Mouse (Mus musculus): ENCODE data around the gene Prrt1. TPM values are rescaled to one million over a fixed set of nuclear protein-coding genes. Genes with fewer than 3 reads are reported as not detected.

Gene Prrt1
- total RNA-seq, 2 experiments from 2014 or later = 0.35 to 1.5 TPM

GRCm38 (mm10) chr17:34645831-34646511 lies 16.6 kb downstream of the Prrt1 start:
- intact Hi-C loops (cut with DNase I) = loop anchor here (10.0 kb wide), 1 partner anchor 189 kb away; the partner anchor contains the start of genes Dxo and Stk19
- no peak for DNase-seq

GRCm38 (mm10) chr17:34646906-34647787 lies 17.8 kb downstream of the Prrt1 start, which contains the start of gene Atf6b:
TSS of gene Atf6b (plus strand) at chr17:34647146.
- intact Hi-C loops (cut with DNase I) = loop anchor here (10.0 kb wide), 1 partner anchor 188 kb away; the partner anchor contains the start of genes Dxo and Stk19
- DNase-seq = peak; percentile 85 to 92

GRCm38 (mm10) chr17:34648141-34648890 lies 19.0 kb downstream of the Prrt1 start:
- peak in 1 of 2 experiments; percentile 8 for DNase-seq
- intact Hi-C loops (cut with DNase I) = loop anchor here (10.0 kb wide), 1 partner anchor 186 kb away; the partner anchor contains the start of genes Dxo and Stk19

- intact Hi-C loops (cut with DNase I) = loop anchor here (10.0 kb wide), 1 partner anchor 186 kb away; the partner anchor contains the start of genes Dxo and Stk19
- DNase-seq = no peak
Observed at GRCm38 (mm10) chr17:34649106-34649864, 20.0 kb downstream of the Prrt1 start.

- intact Hi-C loops (cut with DNase I) = no loop called here
- DNase-seq = no peak
Observed at GRCm38 (mm10) chr17:34650781-34651180, 21.4 kb downstream of the Prrt1 start.

GRCm38 (mm10) chr17:34651507-34652221 lies 22.3 kb downstream of the Prrt1 start:
- no peak for DNase-seq
- intact Hi-C loops (cut with DNase I) = loop anchor here (2.0 kb wide), 1 partner anchor 61 kb away; no protein-coding TSS in a partner anchor

GRCm38 (mm10) chr17:34652546-34652945 lies 23.2 kb downstream of the Prrt1 start:
- no peak for DNase-seq
- intact Hi-C loops (cut with DNase I) = loop anchor here (2.0 kb wide), 1 partner anchor 60 kb away; no protein-coding TSS in a partner anchor

- intact Hi-C loops (cut with DNase I) = loop anchor here (2.0 kb wide), 1 partner anchor 60 kb away; no protein-coding TSS in a partner anchor
- no peak for DNase-seq
Observed at GRCm38 (mm10) chr17:34652985-34653384, 23.7 kb downstream of the Prrt1 start.

GRCm38 (mm10) chr17:34653746-34654285 lies 24.5 kb downstream of the Prrt1 start:
- DNase-seq = peak in 1 of 2 experiments; percentile 63
- intact Hi-C loops (cut with DNase I) = loop anchor here (2.0 kb wide), 1 partner anchor 59 kb away; no protein-coding TSS in a partner anchor

- DNase-seq = no peak
- intact Hi-C loops (cut with DNase I) = no loop called here
Observed at GRCm38 (mm10) chr17:34654392-34654791, 25.1 kb downstream of the Prrt1 start.

- intact Hi-C loops (cut with DNase I) = no loop called here
- peak; percentile 73 to 81 for DNase-seq
Observed at GRCm38 (mm10) chr17:34655160-34655559, 25.8 kb downstream of the Prrt1 start.

GRCm38 (mm10) chr17:34655581-34655991 lies 26.3 kb downstream of the Prrt1 start:
- intact Hi-C loops (cut with DNase I) = no loop called here
- DNase-seq = peak; percentile 83 to 89

GRCm38 (mm10) chr17:34656666-34657065 lies 27.3 kb downstream of the Prrt1 start:
- intact Hi-C loops (cut with DNase I) = no loop called here
- no peak for DNase-seq

GRCm38 (mm10) chr17:34657271-34657670 lies 27.9 kb downstream of the Prrt1 start:
- intact Hi-C loops (cut with DNase I) = no loop called here

GRCm38 (mm10) chr17:34658145-34658544 lies 28.8 kb downstream of the Prrt1 start:
- intact Hi-C loops (cut with DNase I) = no loop called here

More at GRCm38 (mm10) chr17:34657271-34657670, 27.9 kb downstream of the Prrt1 start:
- DNase-seq = no peak

GRCm38 (mm10) chr17:34658591-34658990 lies 29.3 kb downstream of the Prrt1 start:
- intact Hi-C loops (cut with DNase I) = no loop called here
- no peak for DNase-seq

More at GRCm38 (mm10) chr17:34658145-34658544, 28.8 kb downstream of the Prrt1 start:
- no peak for DNase-seq

- DNase-seq = no peak
Observed at GRCm38 (mm10) chr17:34659181-34659896, 30.0 kb downstream of the Prrt1 start.

GRCm38 (mm10) chr17:34659897-34660214 lies 30.5 kb downstream of the Prrt1 start:
- intact Hi-C loops (cut with DNase I) = no loop called here
- DNase-seq = no peak

More at GRCm38 (mm10) chr17:34659181-34659896, 30.0 kb downstream of the Prrt1 start:
- intact Hi-C loops (cut with DNase I) = no loop called here
